Mouse (Mus musculus) large intestine, adult 2 months (tissue): ENCODE data around the gene Mvb12b. TPM values are rescaled to one million over a fixed set of nuclear protein-coding genes. Genes with fewer than 3 reads are reported as not detected.
"Not testable (repeated sequence)": the region's sequence is repeated elsewhere in the genome, so short reads cannot be mapped to it uniquely, and the experiment has no call there.

Source experiments
- DNase-seq: peaks from one replicate; pipeline ENCODE4 v3.0.0-alpha.2; 2012; ENCODE audit warnings: low read depth, low spot score
- WGBS: fragments of 180-500 bp; shearing (Covaris S2); methylation state at CpG from one replicate; pipeline ENCODE4 v1.1.7; 2018; 5-methylcytosine and 5-hydroxymethylcytosine counted together
- polyA plus RNA-seq: library from polyadenylated mRNA; depleted of rRNA; stranded (reverse); fragments of >200 nt; gene quantifications from 2 replicates; pipeline ENCODE4 v1.2.3, GENCODE M21; 2012; rRNA removed

The Mvb12b gene
- 7.1 and 7.9 TPM in 2 replicates for polyA plus RNA-seq

DNA sequence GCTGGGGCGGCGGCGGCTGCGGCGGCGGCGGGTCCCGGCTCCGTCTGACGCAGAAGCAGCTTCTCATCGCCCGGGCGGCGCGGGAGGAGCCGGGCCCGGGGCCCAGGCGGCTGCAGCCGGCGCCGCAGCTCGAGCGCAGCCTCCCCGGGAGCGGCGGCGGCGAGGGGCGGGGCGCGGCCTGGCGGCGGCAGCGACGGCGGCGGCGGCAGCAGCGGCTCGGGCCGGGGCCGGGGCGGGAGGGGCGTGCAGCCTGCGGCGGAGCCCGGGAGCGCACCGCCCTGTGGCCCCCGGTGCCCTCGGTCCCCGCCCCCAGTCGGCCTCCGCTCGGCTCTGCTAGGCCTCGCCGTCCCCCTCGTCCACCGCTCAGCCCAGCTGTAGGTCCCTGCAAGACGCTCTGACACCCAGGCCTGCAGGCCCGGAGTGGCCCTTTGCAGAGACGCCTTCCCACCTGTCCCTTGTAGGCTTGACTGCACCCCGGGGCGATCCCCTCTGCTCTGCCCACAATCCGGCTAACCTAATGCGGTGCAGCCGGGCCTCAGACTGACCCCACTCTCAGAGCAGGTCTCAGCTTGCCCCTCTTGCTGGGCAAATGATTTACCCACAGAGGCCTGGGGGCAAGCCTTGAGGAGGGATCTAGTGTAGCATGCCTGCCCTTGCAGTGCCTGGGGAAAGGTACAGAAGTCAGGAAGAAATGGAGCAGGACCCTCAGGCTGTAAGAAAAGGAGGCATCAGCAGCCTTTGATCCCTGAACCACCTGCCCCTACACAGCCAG is at the start of gene Mvb12b:
Gene Mvb12b, minus strand, starts transcription at position 619 of the 772 bp plus-strand sequence.
- WGBS, result 5% methylated on average over 35 of the region's 67 CpGs
- no peak for DNase-seq

GRCm38 (mm10) chr2:33935756-33936155 is 48.0 kb upstream of the Mvb12b start:
- WGBS, result 30% methylated on average over 9 of the region's 9 CpGs
- DNase-seq, result no peak

GRCm38 (mm10) chr2:33933606-33934510 is 46.1 kb upstream of the Mvb12b start:
- WGBS, result 56% methylated on average over 10 of the region's 10 CpGs
- no peak for DNase-seq

- WGBS, result 75% methylated on average over 5 of the region's 5 CpGs
- DNase-seq, result no peak
Observed at GRCm38 (mm10) chr2:33931161-33931560, 43.4 kb upstream of the Mvb12b start.

GRCm38 (mm10) chr2:33925288-33925687 is 37.5 kb upstream of the Mvb12b start:
- 70% methylated on average over 5 of the region's 5 CpGs for WGBS
- DNase-seq, result no peak

- 52% methylated on average over 5 of the region's 5 CpGs for WGBS
Observed at GRCm38 (mm10) chr2:33923482-33923881, 35.7 kb upstream of the Mvb12b start.

GRCm38 (mm10) chr2:33922466-33922865 is 34.7 kb upstream of the Mvb12b start:
- 94% methylated on average over 2 of the region's 2 CpGs for WGBS
- DNase-seq, result no peak

More at GRCm38 (mm10) chr2:33923482-33923881, 35.7 kb upstream of the Mvb12b start:
- no peak for DNase-seq

- 16% methylated on average over 22 of the region's 22 CpGs for whole genome bisulfite sequencing
- peak; percentile 16 for DNase-seq
Observed at GRCm38 (mm10) chr2:33919934-33920615, 32.3 kb upstream of the Mvb12b start.

GRCm38 (mm10) chr2:33918824-33919223 is 31.1 kb upstream of the Mvb12b start:
- 80% methylated on average over 3 of the region's 3 CpGs for WGBS
- no peak for DNase-seq

GRCm38 (mm10) chr2:33918318-33918717 is 30.6 kb upstream of the Mvb12b start:
- 75% methylated on average over 6 of the region's 6 CpGs for WGBS

GRCm38 (mm10) chr2:33916603-33917002 is 28.9 kb upstream of the Mvb12b start:
- no peak for DNase-seq
- 68% methylated on average over 11 of the region's 11 CpGs for WGBS

More at GRCm38 (mm10) chr2:33918318-33918717, 30.6 kb upstream of the Mvb12b start:
- no peak for DNase-seq

DNA sequence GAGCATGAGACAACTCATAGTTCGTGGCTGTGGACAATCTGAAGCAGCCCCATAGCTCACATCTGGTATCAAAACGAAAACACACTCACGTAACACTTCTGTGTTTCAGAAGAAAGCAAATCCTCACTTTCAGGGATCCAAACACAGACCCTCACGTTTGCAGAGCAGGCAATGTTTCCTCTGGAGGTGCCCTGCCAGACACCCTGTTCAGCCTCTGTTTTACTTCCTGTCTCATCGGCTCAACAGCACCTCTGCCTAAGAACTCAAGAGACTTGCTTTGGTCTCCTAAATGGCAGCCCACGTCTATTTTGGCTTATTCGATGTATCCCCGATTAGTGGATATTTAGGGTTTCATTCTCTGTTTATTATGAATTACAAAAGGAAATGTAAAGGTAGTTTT is 27.3 kb upstream of the Mvb12b start:
- 68% methylated on average over 8 of the region's 8 CpGs for WGBS
- no peak for DNase-seq

DNA sequence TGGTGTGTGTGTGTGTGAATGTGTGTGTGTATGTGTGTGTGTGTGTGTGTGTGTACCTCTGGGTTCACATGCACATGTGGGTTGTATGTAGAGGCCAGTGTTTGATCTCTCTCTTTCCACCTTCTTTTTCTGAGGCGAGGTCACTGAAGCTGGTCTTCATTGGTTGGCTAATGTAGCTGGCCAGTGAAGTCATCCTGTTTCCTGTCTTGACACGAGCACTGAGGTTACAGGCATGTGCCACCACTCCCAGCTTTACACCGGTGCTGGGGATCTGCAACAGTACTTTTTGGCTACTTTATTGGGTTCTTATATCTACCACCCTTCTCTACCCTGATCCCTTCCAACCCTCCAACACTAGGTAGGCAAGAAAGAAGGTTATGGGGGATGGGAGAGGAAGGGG is 26.6 kb upstream of the Mvb12b start:
- WGBS, result 28% methylated on average over 3 of the region's 3 CpGs
- no peak for DNase-seq

DNA sequence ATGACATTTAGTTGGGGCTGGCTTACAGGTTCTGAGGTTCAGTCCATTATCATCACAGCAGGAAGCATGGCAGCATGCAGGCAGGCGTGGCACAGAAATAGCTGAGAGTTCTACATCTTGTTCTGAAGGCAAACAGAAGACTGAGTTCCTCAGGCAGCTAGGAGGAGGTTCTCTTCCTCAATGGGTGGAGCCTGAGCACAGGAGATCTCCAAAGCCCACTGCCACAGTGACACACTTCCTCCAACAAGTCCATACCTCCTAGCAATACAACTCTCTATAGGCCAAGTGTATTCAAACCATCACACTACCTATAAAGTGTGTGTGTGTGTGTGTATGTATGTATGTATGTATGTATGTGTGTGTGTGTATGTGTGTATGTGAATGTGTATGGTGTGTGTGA is 25.9 kb upstream of the Mvb12b start:
- WGBS, result 56% methylated on average over 1 of the region's 1 CpGs

DNA sequence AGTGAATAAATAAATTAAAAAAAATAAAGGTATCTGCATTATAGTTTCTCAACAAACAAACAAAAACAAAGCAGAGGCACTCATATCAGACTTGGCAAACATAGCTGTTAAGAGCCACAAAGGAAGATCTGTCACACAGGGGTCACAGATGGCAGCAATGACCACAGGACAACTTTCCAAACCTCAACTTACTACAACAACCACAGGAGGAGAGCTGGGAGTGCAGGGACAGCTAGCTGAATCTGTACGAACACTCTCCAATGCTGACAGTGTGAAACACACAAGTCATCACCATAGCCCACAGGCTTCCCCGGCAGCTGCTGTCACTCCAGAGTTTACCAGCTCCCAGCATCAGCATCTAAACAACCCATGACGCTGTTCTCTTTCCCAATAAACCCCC is 25.0 kb upstream of the Mvb12b start:
- WGBS, result 69% methylated on average over 3 of the region's 3 CpGs
- no peak for DNase-seq

More for the DNA sequence above, 25.9 kb upstream of the Mvb12b start:
- not testable (repeated sequence) for DNase-seq

GRCm38 (mm10) chr2:33908374-33908773 is 20.6 kb upstream of the Mvb12b start:
- DNase-seq, result no peak
- 43% methylated on average over 8 of the region's 8 CpGs for WGBS

DNA sequence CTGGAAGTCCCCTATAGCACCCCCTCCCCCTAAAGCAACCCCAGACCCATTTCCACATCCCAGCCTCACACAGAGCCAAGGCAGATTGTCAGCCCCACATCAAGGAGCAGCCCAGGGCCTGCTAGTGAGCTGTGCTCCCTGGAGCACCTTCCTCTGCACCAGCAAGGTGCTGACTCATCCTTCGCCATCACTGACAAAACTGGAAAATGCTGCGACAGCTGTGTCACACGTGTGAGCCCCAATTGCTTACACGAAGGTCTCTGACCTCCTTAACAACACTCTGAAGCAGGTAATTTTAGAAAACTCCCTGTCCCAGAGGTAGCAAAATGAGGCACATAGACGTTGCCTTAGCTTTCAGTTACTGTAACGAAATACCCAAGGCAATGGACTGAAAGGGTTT is 19.4 kb upstream of the Mvb12b start:
- 80% methylated on average over 6 of the region's 6 CpGs for WGBS
- no peak for DNase-seq

DNA sequence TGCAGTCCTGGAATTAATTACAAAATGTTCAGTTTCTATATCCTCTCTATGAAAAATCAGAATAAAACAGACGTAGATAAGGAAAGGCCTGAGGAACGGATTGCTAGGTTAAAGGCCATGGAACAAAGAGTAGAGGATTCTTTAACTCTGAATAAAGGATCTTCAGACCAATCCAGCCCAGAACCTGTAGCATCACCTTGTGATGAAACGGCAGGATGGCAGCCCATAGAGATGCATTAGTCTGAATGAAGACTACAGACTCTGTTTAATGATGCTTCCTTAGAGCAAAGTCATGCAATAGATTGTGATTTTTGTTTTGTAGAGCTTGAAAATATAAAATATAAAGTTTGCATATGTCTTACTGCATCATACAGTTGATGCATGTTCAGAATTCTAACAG is 8.1 kb upstream of the Mvb12b start:
- no peak for DNase-seq
- 77% methylated on average over 3 of the region's 3 CpGs for whole genome bisulfite sequencing

DNA sequence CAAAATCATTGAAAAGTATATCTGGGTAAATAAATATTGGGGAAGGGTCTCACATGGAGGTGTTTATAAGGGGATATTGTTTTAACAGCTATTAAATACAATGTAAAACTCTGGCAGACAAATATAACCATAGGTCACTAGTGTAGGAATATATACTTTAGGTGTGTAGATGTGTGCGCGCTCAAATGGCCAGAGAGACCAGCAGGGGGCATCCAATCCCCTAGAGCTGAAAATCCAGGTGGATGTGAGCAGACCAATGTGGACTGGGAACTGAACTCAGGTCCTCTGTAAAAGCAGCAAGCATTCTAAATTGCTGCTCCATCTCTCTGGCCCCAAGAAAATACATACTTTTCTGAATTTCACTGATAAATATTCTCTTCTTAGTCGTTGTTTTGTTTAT is 5.4 kb upstream of the Mvb12b start:
- no peak for DNase-seq
- WGBS, result 95% methylated on average over 3 of the region's 3 CpGs

DNA sequence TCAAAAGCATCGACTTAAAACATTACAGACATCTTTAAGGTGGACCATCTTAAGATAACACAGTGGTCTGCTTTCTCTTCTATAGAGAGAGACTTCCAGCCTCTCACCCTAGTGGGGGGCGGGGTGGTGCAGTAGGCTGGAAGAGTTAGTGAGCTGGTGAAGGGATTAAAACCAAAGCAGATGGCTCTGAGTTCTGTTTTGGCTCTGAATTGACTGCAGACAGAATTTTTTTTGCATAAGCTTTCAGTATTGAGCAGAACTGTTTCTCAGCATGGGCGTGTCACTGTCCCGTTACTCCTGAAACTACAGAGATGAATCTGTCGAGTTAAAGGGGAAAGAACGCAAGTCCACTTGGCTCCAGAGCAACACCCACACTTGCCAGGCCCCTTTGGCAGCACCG is 4.6 kb upstream of the Mvb12b start:
- no peak for DNase-seq
- 36% methylated on average over 7 of the region's 7 CpGs for WGBS
